Mouse (Mus musculus) right cerebral cortex, postnatal 14 days (tissue): ENCODE measurements at regions not wholly inside any gene's neighbourhood (a gene's known extent, or its start where the extent isn't known, plus 50 kb on each side); places are given as distances from the start of the nearest gene placed in this dataset.

Experiments used
- DNase-seq: peaks from one replicate; pipeline ENCODE4 v3.0.0; 2022

GRCm38 (mm10) chr1:56183503-56184198 lies 453.6 kb downstream of the Hsfy2 start:
- no peak for DNase-seq

- no peak for DNase-seq
These were observed 457.8 kb downstream of the Hsfy2 start for GRCm38 (mm10) chr1:56179206-56179985.

- no peak for DNase-seq
These were observed 466.1 kb downstream of the Hsfy2 start for GRCm38 (mm10) chr1:56171157-56171556.

- DNase-seq: no peak
These were observed 468.5 kb downstream of the Hsfy2 start for GRCm38 (mm10) chr1:56168712-56169111.

- DNase-seq: no peak
These were observed 469.2 kb downstream of the Hsfy2 start for GRCm38 (mm10) chr1:56168063-56168462.

- no peak for DNase-seq
These were observed 472.0 kb downstream of the Hsfy2 start for GRCm38 (mm10) chr1:56165228-56165627.

- DNase-seq: no peak
These were observed 472.9 kb downstream of the Hsfy2 start for GRCm38 (mm10) chr1:56164366-56164765.

GRCm38 (mm10) chr1:56130951-56131350 lies 506.3 kb downstream of the Hsfy2 start:
- DNase-seq: no peak

- DNase-seq: peak; percentile 42
These were observed 547.9 kb downstream of the Hsfy2 start for GRCm38 (mm10) chr1:56089254-56089834.

GRCm38 (mm10) chr1:56088357-56088756 lies 548.9 kb downstream of the Hsfy2 start:
- DNase-seq: no peak

- DNase-seq: no peak
These were observed 560.5 kb downstream of the Hsfy2 start for GRCm38 (mm10) chr1:56076757-56077156.

- DNase-seq: no peak
These were observed 565.0 kb downstream of the Hsfy2 start for GRCm38 (mm10) chr1:56072255-56072654.

- DNase-seq: no peak
These were observed 573.8 kb downstream of the Hsfy2 start for GRCm38 (mm10) chr1:56063474-56063873.
